Mouse (Mus musculus) kidney, adult 9 months (tissue): ENCODE results near the gene C2cd4d.

ENCODE experiments used
- DNase-seq: peaks from one replicate; pipeline ENCODE4 v3.0.0; 2022

The C2cd4d gene

DNA sequence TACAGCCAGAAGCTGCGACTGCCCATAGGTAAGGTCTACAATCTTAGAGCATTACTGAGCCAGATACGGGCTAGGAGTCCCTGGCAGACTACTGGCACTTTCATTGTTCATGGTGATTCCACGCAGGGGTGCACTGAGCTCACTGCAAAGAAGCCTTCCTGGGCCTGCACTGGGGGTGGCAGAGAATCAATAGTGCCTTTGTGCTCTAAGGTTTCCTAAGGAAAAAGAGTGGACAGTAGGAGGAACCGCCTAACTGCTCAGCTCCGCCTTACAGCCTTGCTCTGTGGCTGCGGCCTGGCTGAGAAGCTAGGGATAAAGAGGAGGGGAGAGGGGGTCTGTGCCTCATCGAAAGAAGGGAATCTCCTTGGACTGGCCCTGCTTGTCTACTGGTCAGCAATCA is at the start of gene C2cd4d:
C2cd4d (plus strand) TSS at position 301 of the 400 bp plus-strand sequence.
- DNase-seq: no peak

DNA sequence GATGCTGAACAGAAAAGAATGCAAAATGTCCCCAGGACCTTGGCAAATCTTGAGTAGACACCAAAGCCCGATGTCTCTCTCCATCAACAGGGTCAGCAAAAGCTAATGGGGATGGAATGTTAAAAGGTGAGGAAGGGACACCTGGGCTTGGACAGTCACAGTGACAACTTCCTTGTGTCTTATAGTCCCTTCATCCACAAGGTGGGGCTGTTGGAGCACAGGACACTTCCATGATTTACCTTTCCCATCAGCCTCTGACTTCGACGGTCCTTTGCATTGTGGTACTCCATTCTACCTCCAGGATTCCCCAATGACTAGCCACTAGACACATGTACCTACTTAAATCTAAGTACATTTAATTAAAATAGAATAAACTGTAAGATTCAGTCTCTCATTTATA is 33.6 kb upstream of the C2cd4d start:
- peak; percentile 20 for DNase-seq

- no peak for DNase-seq
Measured at GRCm38 (mm10) chr3:94334442-94334841, 27.8 kb upstream of the C2cd4d start.

DNA sequence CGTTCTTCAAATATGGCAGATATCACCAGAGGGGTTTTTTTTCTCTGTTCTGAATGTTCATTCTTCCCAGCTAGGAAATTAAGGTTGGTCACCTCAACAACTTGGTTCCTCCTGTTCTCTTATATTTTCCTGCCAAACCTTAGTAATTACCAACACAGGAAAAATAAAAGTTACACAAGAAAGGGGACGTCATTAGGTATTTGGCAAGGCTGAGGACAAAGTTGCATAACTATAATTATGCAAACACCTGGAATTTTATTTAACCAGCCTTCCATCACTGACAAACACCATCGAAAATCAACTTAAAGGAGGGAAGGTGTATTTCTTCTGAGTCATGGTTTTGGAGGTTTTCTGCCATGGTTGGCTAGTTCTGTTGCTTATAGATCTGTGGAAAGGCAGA is 23.7 kb upstream of the C2cd4d start:
- DNase-seq: no peak

DNA sequence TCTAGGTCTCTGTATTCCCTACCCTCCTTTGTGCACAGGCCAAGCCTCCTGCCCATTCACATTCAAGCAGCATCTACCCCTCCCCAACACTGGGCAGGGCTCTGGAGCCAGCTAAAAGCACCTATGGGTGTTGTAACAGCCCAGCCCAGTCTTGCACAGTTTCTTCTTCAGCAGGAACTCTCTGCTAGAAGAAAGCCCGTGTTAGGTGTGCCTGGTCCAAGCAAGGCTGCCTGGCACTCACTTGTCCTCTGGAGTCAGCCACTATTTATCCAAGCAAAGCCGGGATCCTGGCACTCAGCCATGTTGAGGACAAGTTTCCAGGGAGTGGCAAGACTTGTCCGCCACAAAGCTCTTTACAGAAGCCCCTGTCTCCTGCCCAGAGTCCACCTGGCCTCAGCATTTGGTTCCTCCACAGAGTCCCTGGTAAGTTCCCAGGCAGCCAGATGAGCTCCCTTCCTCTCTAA is 20.2 kb upstream of the C2cd4d start, which contains the start of gene Them5:
Them5 (plus strand) TSS at position 141 of the 464 bp plus-strand sequence.
- DNase-seq: no peak

GRCm38 (mm10) chr3:94342552-94342951 is 19.7 kb upstream of the C2cd4d start:
- DNase-seq: no peak

- DNase-seq: no peak
Measured at GRCm38 (mm10) chr3:94344182-94344581, 18.1 kb upstream of the C2cd4d start.

DNA sequence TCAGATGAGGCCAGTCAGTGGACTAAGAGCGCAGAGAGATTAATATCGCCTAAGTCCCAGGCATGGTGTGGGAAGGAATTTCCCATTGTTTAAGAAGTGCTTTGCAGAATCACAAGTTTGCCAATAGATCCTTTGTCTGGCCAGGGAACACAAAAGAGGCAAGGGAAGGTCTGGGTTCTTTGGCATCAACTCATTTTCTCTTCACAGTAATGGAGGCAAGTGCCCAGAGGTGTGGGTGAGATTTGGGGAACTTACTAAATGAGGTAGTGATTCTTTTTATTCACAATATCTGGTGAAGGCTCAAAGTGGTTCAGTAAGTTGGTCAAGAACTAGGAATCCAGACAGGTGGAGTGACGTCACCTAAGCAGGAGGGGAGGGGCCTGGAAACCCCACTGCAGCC is 17.3 kb upstream of the C2cd4d start:
- DNase-seq: no peak

GRCm38 (mm10) chr3:94348146-94348545 is 14.1 kb upstream of the C2cd4d start:
- DNase-seq: no peak

DNA sequence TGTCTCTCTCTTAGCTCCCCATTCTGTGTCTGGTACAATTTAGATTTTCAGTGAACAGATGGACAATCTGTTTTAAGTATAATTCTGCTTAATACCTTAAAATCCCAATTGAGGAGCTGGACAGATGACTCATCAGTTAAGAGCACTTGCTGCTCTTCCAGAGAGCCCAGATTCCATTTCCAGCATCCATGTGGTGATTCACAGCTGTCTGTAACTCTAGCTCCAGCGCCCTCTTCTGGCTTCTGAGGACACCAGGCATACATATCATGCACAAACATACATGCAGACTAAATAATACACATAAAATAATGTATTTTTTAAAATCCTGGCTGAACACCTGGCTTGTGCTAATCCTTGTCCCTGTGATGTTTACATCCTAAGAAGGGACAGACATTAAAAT is 1.4 kb upstream of the C2cd4d start:
- no peak for DNase-seq

DNA sequence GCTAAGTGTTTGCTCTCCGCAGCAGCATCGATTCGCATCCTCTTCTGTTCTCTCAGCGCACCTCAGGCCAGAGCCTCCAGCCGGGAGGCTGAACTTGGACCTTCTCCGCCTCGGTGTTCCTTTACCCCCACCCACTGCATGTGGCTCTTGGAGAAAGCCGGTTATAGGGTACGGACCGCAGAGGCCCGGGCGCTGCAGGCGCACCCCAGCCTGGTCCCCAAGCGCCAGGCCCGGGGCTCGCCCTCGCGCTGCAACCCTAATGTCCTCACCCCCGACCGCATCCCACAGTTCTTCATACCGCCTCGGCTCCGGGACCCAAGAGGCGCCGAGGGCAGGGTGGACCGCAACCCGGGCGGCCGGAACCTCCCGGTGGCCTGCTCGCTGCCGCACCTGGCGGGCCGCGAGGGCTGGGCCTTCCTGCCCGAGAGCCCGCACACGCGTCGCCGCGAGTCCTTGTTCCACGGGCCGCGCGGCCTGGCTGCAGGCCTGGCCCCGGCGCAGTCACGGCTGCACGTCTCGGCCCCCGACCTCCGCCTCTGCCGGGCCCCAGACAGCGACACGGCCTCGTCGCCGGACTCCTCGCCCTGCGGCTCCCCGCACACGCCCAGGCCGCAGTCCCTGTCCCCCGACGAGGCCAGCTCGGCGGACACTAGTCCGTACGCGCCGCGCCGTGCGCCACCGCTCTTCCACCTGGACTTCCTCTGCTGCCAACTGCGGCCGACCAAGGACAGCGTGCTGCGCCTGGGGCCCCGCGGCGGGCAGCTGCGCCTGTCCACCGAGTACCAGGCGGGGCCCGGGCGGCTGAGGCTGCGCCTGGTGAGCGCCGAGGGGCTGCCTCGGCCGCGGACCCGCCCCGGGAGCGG is 1.3 kb downstream of the C2cd4d start:
- DNase-seq: peak; percentile 52

GRCm38 (mm10) chr3:94364154-94364526 is 1.9 kb downstream of the C2cd4d start:
- DNase-seq: no peak

DNA sequence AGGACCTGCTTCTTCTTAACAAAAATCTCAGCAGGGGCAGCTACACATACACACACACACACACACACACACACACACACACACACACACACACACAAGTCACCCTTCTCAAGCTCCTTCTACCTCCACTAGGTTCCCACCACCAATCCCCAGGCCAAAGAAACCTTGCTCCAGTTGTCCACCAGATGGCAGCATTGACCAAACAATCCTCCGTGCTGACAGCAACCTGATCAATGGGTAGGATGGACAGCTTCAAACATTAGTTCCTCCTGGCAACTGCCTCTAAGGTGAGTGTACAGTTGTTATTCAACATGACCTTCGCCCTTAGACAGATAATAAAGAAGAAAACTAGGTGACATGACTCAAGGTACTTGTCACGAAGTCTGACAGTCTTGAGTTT is 4.5 kb downstream of the C2cd4d start:
- DNase-seq: peak; percentile 89

DNA sequence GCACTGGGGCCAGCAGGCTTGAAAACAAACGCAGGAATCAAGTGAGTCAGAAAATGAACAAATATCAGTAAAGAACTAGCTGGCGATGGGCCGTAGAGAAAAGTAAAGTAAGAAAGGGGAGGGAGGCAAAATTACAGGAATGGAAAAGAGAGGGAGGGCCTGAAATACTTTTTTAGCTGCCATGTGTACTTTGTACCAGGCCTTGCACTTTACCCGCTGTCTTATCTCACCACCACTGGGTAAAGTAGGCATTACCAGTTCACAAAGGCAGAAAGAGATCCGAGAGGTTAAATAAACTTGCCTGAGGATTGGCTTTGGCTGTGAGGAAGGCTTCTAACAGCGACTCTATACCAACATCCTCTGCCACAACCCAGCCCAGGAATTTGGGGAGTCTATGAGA is 5.3 kb downstream of the C2cd4d start:
- DNase-seq: peak; percentile 62

GRCm38 (mm10) chr3:94368631-94369030 is 6.4 kb downstream of the C2cd4d start:
- DNase-seq: no peak

GRCm38 (mm10) chr3:94369709-94370108 is 7.5 kb downstream of the C2cd4d start:
- no peak for DNase-seq

DNA sequence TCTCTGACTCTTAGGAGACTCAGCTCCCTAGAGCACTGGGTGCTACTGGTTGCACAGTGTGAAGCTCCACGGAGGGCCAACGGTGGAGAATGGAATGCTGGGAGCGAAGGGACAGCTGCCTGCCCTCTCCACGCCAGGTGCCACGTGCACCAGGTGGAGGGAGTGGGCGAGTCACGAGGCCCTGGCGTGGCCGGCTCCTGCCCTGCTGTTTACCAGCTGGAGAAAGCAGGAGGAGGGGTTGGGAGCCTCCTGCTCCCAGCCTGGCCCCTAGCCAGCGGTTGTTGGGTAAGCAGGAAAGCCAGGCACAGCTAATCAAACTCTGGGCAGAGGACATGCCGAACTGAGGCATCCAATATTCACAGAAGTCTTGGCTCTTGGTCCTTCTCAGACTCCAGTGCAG is 9.4 kb downstream of the C2cd4d start:
- DNase-seq: peak; percentile 97

DNA sequence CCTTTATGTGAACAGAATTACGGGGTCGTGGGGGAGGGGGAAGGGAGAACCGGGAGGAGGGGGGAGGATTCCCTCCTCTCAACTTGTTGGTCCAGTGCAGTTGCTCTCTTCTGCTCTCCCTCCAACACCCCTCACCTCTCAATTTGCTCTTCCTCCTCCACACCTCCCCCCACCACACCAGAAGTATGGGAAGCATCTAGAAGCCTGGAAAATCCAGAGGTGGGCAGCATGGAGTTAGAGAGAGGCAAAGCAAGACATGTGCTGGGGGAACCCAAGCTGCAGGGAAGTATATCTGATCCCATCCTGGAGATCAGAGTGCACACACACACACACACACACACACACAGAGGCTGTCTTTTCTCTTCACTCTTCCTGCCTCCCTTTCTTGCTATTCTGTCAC is 9.8 kb downstream of the C2cd4d start:
- peak; percentile 39 for DNase-seq

- DNase-seq: peak; percentile 91
Measured at GRCm38 (mm10) chr3:94372641-94373040, 10.4 kb downstream of the C2cd4d start, which contains the start of gene Rorc. TSS of gene Rorc (plus strand) at chr3:94372794.

- no peak for DNase-seq
Measured at GRCm38 (mm10) chr3:94373090-94373489, 10.9 kb downstream of the C2cd4d start.

DNA sequence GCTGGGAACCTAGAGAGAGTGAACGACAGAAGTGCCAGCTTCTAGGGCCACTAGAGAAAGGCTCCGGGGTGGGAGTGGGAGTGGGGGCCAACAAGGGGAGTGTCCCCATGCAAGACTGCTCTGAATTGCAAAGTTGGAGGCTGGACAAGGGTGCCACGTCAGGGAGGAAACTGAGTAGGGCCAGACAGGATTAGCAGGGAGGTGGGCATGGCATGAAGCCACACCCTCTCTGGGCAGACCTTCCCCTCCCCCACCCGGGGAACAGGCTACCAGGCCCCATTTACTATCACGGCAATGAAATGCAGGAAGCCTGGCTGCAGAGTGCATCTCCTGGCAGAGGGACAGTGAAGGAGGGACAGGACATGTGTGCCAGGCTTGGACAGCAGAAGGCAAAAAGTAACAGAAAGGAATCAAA is 11.4 kb downstream of the C2cd4d start:
- peak; percentile 90 for DNase-seq

GRCm38 (mm10) chr3:94374636-94375035 is 12.4 kb downstream of the C2cd4d start:
- DNase-seq: peak; percentile 90

- DNase-seq: no peak
Measured at GRCm38 (mm10) chr3:94375146-94375545, 12.9 kb downstream of the C2cd4d start.

DNA sequence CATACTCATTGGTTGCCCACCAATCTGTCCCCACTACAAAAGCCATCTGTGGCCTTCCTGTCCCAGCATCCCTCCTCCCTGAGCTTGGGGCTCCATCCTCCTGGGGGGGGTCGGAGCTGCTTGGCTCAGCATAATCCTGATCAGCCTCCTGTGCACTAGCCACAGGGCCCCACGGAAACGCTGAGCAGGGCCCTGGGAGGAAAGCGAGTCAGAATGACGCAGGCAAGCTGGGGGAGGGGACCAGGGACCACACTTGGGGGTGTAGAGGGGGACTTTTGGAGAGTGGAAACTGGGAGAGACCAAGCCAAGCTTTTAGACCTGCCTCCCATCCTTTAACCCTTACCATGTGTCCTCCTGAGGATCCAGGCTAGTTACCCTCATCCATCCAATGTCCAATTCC is 13.6 kb downstream of the C2cd4d start:
- DNase-seq: no peak
